Mouse (Mus musculus): ENCODE measurements around the gene Ppih.

DNA sequence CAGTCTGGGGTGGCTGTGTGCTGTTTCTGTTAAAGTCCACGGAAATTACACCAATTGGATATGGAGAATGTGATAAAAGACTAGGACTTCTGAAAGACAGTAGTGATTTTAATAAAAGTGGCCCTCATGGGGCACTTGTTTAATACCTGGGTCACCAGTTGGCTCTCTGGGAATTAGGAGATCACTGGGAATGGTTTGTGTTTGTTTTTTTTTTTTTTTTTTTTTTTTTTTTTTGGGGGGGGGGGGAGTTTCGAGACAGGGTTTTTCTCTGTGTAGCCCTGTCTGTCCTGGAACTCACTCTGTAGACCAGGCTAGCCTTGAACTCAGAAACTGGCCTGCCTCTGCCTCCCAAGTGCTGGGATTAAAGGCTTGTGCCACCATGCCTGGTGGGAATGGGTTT is 44.6 kb downstream of the Ppih start:
- TF ChIP-seq POLR2A (IDR thresholded peaks at IDR 0.05; ENCODE audit: low read depth, low read length): no peak
- TF ChIP-seq CTCF (IDR thresholded peaks at IDR 0.05; ENCODE audit: borderline replicate concordance, insufficient read depth, low read length): no peak

All from embryonic fibroblast, embryonic 13.5 days (primary cell).